Mouse (Mus musculus) C2C12 (cell line): Measurements from ENCODE around the gene Mthfsd.

Experiments
- CEBPB ChIP-seq: IDR thresholded peaks from one replicate; pipeline ENCODE4 v1.6.1; 2011; ENCODE audit warnings: low read depth, mild to moderate bottlenecking, control low read depth, moderate library complexity
- CTCF ChIP-seq: IDR thresholded peaks from one replicate; pipeline ENCODE4 v1.5.1; 2011; ENCODE audit not compliant: control insufficient read depth, insufficient read depth, insufficient read length
- MAX ChIP-seq: IDR thresholded peaks from one replicate; pipeline ENCODE4 v1.6.1; 2011; ENCODE audit warnings: mild to moderate bottlenecking, control low read depth
- MYOD1 ChIP-seq: IDR thresholded peaks from one replicate; pipeline ENCODE4 v1.6.1; 2011; ENCODE audit warnings: low read depth; ENCODE audit not compliant: control insufficient read depth, insufficient read length
- USF1 ChIP-seq: IDR thresholded peaks from one replicate; pipeline ENCODE4 v1.6.1; 2011; ENCODE audit warnings: low read depth, mild to moderate bottlenecking, control low read depth, moderate library complexity

GRCm38 (mm10) chr8:121116591-121117185, 8.5 kb upstream of the Mthfsd start:
- no peak for TF ChIP-seq USF1
- peak; percentile 33 for TF ChIP-seq CTCF
- TF ChIP-seq CEBPB = no peak
- no peak for TF ChIP-seq MYOD1
- TF ChIP-seq MAX = no peak
